Comparison of ENCODE assay signal across 7 mouse cellular contexts in the genomic region with DNA sequence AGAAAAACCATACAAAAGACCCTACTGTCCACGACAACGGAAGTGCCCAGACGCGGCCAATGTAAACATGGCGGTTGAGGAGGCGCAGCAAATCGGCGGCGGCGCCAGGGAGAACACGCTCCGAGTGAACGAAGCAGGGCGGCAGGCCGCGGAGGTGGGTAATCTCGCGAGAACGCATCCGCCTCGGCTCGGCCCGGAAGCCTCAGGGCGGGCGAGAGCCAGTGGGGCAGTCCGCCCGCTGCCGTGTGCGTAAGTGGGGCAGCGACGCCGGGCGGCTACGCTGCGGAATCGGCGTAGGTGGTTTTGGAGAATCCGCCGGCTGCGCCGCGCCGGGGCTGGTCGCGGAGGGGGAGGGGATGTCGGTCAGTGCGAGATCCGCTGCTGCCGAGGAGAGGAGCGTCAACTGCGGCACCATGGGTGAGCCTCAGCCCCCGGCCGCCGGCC. TPM values are rescaled to one million over a fixed set of nuclear protein-coding genes. Genes with fewer than 3 reads are reported as not detected.
A peak's percentile ranks its signal among the peaks of the same experiment; 100 is the strongest.
DNase-seq lines count a peak whose midpoint lies in the region; ATAC-seq lines count a peak whose summit lies in the region.

Sept7 (plus strand) TSS at position 157 of the 444 bp plus-strand sequence.

- peak within 1 kb of the TSS; percentile 98 for H3K9ac ChIP-seq in embryonic facial prominence, embryonic 12.5 days
- H3K9ac ChIP-seq in limb, embryonic 11.5 days (ENCODE audit: low read length), result peak within 1 kb of the TSS; percentile 93
- H3K9ac ChIP-seq in midbrain, embryonic 14.5 days (replicated peaks; ENCODE audit: low read length), result peak within 1 kb of the TSS; percentile 96

- H3K9me3 ChIP-seq in embryonic facial prominence, embryonic 12.5 days, result no peaks in the 10 kb centered on the region
- H3K9me3 ChIP-seq in limb, embryonic 11.5 days (ENCODE audit: control insufficient read depth, low read length), result no peaks in the 10 kb centered on the region
- H3K9me3 ChIP-seq in midbrain, embryonic 14.5 days (ENCODE audit: control insufficient read depth, low read length), result no peaks in the 10 kb centered on the region

- H3K27me3 ChIP-seq in embryonic facial prominence, embryonic 12.5 days, result no peaks in the 10 kb centered on the region
- H3K27me3 ChIP-seq in limb, embryonic 11.5 days (ENCODE audit: control insufficient read depth, insufficient read depth, low read length), result no peaks in the 10 kb centered on the region
- no peaks in the 10 kb centered on the region for H3K27me3 ChIP-seq in midbrain, embryonic 14.5 days (ENCODE audit: control insufficient read depth, insufficient read depth, low read length)

- peak within 1 kb of the TSS; percentile 67 for H3K4me2 ChIP-seq in embryonic facial prominence, embryonic 12.5 days (replicated peaks)
- peak within 1 kb of the TSS; percentile 63 for H3K4me2 ChIP-seq in limb, embryonic 11.5 days (ENCODE audit: low read depth, severe bottlenecking)
- H3K4me2 ChIP-seq in midbrain, embryonic 14.5 days (ENCODE audit: low read length), result peak within 1 kb of the TSS; percentile 60

- peak; percentile 99 for ATAC-seq in embryonic facial prominence, embryonic 12.5 days (ENCODE audit: insufficient number of reproducible peaks, insufficient read depth, low FRiP score, low TSS enrichment)
- ATAC-seq in limb, embryonic 11.5 days (ENCODE audit: insufficient number of reproducible peaks, low FRiP score, low TSS enrichment, low read depth), result peak; percentile 97
- ATAC-seq in midbrain, embryonic 14.5 days (ENCODE audit: low FRiP score, low TSS enrichment), result peak; percentile 98

- DNase-seq in adrenal gland, postnatal 25 days, result peak; percentile 98
- DNase-seq in heart, adult 11 months, result peak; percentile 100
- DNase-seq in kidney, adult 18-20 months, result peak; percentile 99
- peak; percentile 99 for DNase-seq in limb, embryonic 11.5 days (ENCODE audit: low spot score)
- DNase-seq in midbrain, embryonic 14.5 days, result peak; percentile 99
- DNase-seq in spleen, adult 18-20 months, result peak; percentile 97 to 99

- peak within 1 kb of the TSS; percentile 97 for H3K4me3 ChIP-seq in embryonic facial prominence, embryonic 12.5 days
- peak within 1 kb of the TSS; percentile 98 for H3K4me3 ChIP-seq in limb, embryonic 11.5 days (ENCODE audit: low read depth, low read length)
- H3K4me3 ChIP-seq in midbrain, embryonic 14.5 days (replicated peaks; ENCODE audit: low read depth, low read length), result peak within 1 kb of the TSS; percentile 98

- H3K4me1 ChIP-seq in embryonic facial prominence, embryonic 12.5 days, result peaks cover 12% of the 10 kb centered on the region
- peaks cover 3% of the 10 kb centered on the region; the same call in 1 of the 2 replicates for H3K4me1 ChIP-seq in limb, embryonic 11.5 days (ENCODE audit: control insufficient read depth, insufficient read depth, low read length)
- peaks cover 24% of the 10 kb centered on the region for H3K4me1 ChIP-seq in midbrain, embryonic 14.5 days (ENCODE audit: control insufficient read depth, insufficient read depth, low read length)

- WGBS in embryonic facial prominence, embryonic 12.5 days, result under 1% methylated on average over 54 of the region's 54 CpGs
- under 1% methylated on average over 54 of the region's 54 CpGs for WGBS in limb, embryonic 11.5 days
- under 1% methylated on average over 54 of the region's 54 CpGs for WGBS in midbrain, embryonic 14.5 days

- H3K27ac ChIP-seq in embryonic facial prominence, embryonic 12.5 days, result peak within 1 kb of the TSS; percentile 100
- peak within 1 kb of the TSS; percentile 97 for H3K27ac ChIP-seq in limb, embryonic 11.5 days (replicated peaks; ENCODE audit: low read depth, low read length)
- H3K27ac ChIP-seq in midbrain, embryonic 14.5 days (replicated peaks; ENCODE audit: low read depth, low read length), result peak within 1 kb of the TSS; percentile 99

- H3K36me3 ChIP-seq in embryonic facial prominence, embryonic 12.5 days, result no peaks in the 10 kb centered on the region
- H3K36me3 ChIP-seq in limb, embryonic 11.5 days (ENCODE audit: control insufficient read depth, insufficient read depth, low read length), result no peaks in the 10 kb centered on the region
- no peaks in the 10 kb centered on the region for H3K36me3 ChIP-seq in midbrain, embryonic 14.5 days (ENCODE audit: control insufficient read depth, insufficient read depth, low read length)

RNA-seq across cellular contexts. Expression of gene Sept7, which starts in this region (rescaled TPM):
- 112 and 116 TPM in 2 replicates for total RNA-seq in adrenal gland, postnatal 25 days (2021)
- 287 and 310 TPM in 2 replicates for polyA plus RNA-seq in embryonic facial prominence, embryonic 12.5 days (2016; fragmentation: Nextera tagmentation; extraction: Ambion mirVana)
- 295 and 305 TPM in 2 replicates for polyA plus RNA-seq in limb, embryonic 11.5 days (2014; fragmentation: Nextera tagmentation; extraction: Ambion mirVana)
- polyA plus RNA-seq in midbrain, embryonic 14.5 days (2014; fragmentation: Nextera tagmentation; extraction: Ambion mirVana), result 247 and 267 TPM in 2 replicates

Comparison
In these comparisons a context has a peak if more than half of its experiments do, and no peak if none do; other contexts are left out.
1. Peak in every context shown above with its lines: DNase-seq, ATAC-seq, H3K4me3 ChIP-seq and H3K27ac ChIP-seq.